In genomic region chr14:51773490-51773889, GRCm38 (mm10) we compare ENCODE assay signal across 48 mouse cellular contexts. TPM values are rescaled to one million over a fixed set of nuclear protein-coding genes. Genes with fewer than 3 reads are reported as not detected.
"Had no signal": no experiment of that assay in that cellular context is flagged by ENCODE, and none has a peak within 500 bp of the region (broad histone marks: within the 10 kb centered on the region; RNA-seq: fewer than 3 reads in every experiment).

TSS of gene Ang4 (minus strand) at chr14:51773590.

- H3K4me2 ChIP-seq: heart, embryonic 11.5 days; heart, embryonic 12.5 days; heart, embryonic 13.5 days; heart, embryonic 15.5 days; hindbrain, embryonic 12.5 days; hindbrain, embryonic 13.5 days; hindbrain, embryonic 14.5 days; hindbrain, embryonic 15.5 days; intestine, embryonic 15.5 days; kidney, embryonic 15.5 days had no signal

- ATAC-seq: hindbrain, embryonic 16.5 days; hindbrain, postnatal 0 days; inflammation-experienced regulatory T-cells, adult 6 months; intestine, embryonic 15.5 days had no signal

- H3K9me3 ChIP-seq: heart, embryonic 10.5 days; heart, embryonic 13.5 days; heart, embryonic 15.5 days; hindbrain, embryonic 10.5 days; hindbrain, embryonic 12.5 days; hindbrain, embryonic 13.5 days; hindbrain, embryonic 15.5 days; intestine, embryonic 15.5 days; kidney, embryonic 15.5 days had no signal

- H3K4me3 ChIP-seq: heart, embryonic 10.5 days; heart, embryonic 12.5 days; heart, embryonic 13.5 days; heart, embryonic 15.5 days; hindbrain, embryonic 10.5 days; hindbrain, embryonic 12.5 days; hindbrain, embryonic 13.5 days; hindbrain, embryonic 15.5 days; intestine, embryonic 15.5 days; kidney, embryonic 15.5 days; layer of hippocampus, adult 2 months; left cerebral cortex, adult 2 months had no signal

- H3K4me1 ChIP-seq: heart, embryonic 10.5 days; heart, embryonic 12.5 days; heart, embryonic 13.5 days; heart, embryonic 15.5 days; hindbrain, embryonic 10.5 days; hindbrain, embryonic 12.5 days; hindbrain, embryonic 13.5 days; hindbrain, embryonic 15.5 days; intestine, embryonic 15.5 days; kidney, embryonic 15.5 days had no signal

- H3K36me3 ChIP-seq: heart, embryonic 10.5 days; heart, embryonic 12.5 days; heart, embryonic 13.5 days; heart, embryonic 15.5 days; hindbrain, embryonic 10.5 days; hindbrain, embryonic 12.5 days; hindbrain, embryonic 13.5 days; hindbrain, embryonic 15.5 days; intestine, embryonic 15.5 days; kidney, embryonic 15.5 days had no signal

- H3K27me3 ChIP-seq: heart, embryonic 12.5 days; heart, embryonic 13.5 days; heart, embryonic 15.5 days; hindbrain, embryonic 12.5 days; hindbrain, embryonic 13.5 days; hindbrain, embryonic 15.5 days; intestine, embryonic 15.5 days; kidney, embryonic 15.5 days had no signal

- DNase-seq: heart, postnatal 10 days; heart, postnatal 14 days; heart, postnatal 36 days; heart, postnatal 4 days; kidney, adult 11 months; kidney, adult 18-20 months; kidney, adult 2 months; kidney, adult 8-10 months; kidney, adult 9 months; kidney, postnatal 10 days; kidney, postnatal 14 days; kidney, postnatal 25 days; kidney, postnatal 36 days; kidney, postnatal 4 days; layer of hippocampus, adult 9-11 months; layer of hippocampus, postnatal 36 days had no signal

- H3K27ac ChIP-seq: heart, embryonic 10.5 days; heart, embryonic 13.5 days; heart, embryonic 15.5 days; hindbrain, embryonic 10.5 days; hindbrain, embryonic 12.5 days; hindbrain, embryonic 13.5 days; hindbrain, embryonic 14.5 days; hindbrain, embryonic 15.5 days; hindbrain, postnatal 0 days; intestine, embryonic 15.5 days; kidney, embryonic 15.5 days; kidney, postnatal 0 days; layer of hippocampus, adult 2 months; left cerebral cortex, adult 2 months had no signal

- H3K9ac ChIP-seq: heart, embryonic 12.5 days; heart, embryonic 13.5 days; heart, embryonic 15.5 days; hindbrain, embryonic 12.5 days; hindbrain, embryonic 13.5 days; hindbrain, embryonic 14.5 days; hindbrain, embryonic 15.5 days; intestine, embryonic 15.5 days; kidney, embryonic 15.5 days had no signal

RNA-seq across cellular contexts. Expression of gene Ang4, which starts in this region (rescaled TPM):
- total RNA-seq: heart, postnatal 10 days; heart, postnatal 14 days; heart, postnatal 25 days; heart, postnatal 36 days; heart, postnatal 4 days; hematopoietic stem cell, adult 5-6 weeks; hindbrain, postnatal 0 days; layer of hippocampus, adult 18-20 months; layer of hippocampus, adult 2 months; layer of hippocampus, adult 8-10 months; layer of hippocampus, postnatal 10 days; layer of hippocampus, postnatal 14 days; layer of hippocampus, postnatal 25 days; layer of hippocampus, postnatal 36 days; left cerebral cortex, adult 18-20 months; left cerebral cortex, adult 2 months; left cerebral cortex, adult 8-10 months had no signal
- polyA plus RNA-seq: heart, embryonic 10.5 days; heart, embryonic 11.5 days; heart, embryonic 12.5 days; heart, embryonic 13.5 days; heart, embryonic 14.5 days; heart, embryonic 15.5 days; heart, postnatal 0 days; hindbrain, embryonic 10.5 days; hindbrain, embryonic 11.5 days; hindbrain, embryonic 12.5 days; hindbrain, embryonic 13.5 days; hindbrain, embryonic 14.5 days; hindbrain, embryonic 15.5 days; hindbrain, embryonic 16.5 days; hindbrain, postnatal 0 days; inflammation-experienced regulatory T-cells, adult 6 months; kidney, adult 2 months; kidney, embryonic 14.5 days; kidney, embryonic 15.5 days; kidney, embryonic 16.5 days had no signal
